Mouse (Mus musculus): ENCODE results near the gene Sct. TPM values are rescaled to one million over a fixed set of nuclear protein-coding genes. Genes with fewer than 3 reads are reported as not detected.

Sct gene
- total RNA-seq (2021), result not detected
- long read RNA-seq, experiment 1, result 0 reads
- long read RNA-seq, experiment 2, result 0 reads

DNA sequence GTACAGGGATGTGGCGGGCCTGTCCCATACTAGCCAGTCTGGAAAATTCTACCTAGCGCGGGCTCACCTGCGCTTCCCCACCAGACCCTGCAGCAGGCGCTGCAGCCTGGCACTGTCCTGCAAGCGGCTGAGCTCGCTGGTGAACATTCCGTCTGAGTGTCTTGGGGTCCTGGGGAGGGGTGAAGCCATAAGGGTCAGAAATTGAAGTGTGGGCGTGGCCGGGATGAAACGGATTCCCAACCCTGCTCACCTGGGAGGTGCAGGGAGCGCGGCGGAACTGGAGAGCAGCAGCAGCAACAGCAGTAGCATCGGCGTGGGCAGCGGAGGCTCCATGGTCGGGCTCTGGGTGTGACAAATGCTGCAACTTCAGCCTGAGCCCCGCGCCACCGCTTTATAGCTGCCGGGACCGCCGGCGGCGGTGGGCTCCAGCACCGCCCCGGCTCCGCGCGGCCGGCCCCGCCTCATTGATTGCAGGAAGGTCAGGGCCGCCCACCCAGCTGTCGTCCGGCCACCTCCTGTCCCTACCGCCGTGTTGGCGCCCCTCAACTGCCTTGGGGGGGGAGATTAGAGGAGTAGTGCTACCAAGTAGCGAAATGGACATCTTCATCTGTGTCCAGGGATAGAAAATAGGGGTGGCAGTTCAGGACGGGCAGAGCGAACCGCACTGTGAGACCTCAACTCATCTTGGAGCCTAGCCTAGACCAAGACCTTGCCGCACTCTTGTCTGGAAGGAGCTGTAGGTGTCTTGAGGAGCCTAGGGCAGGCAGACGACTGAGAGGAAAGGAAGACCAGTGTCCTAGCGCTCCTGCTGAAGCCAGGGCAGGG is at the start of gene Sct:
Gene Sct (minus strand): TSS at position 368 of the 825 bp plus-strand sequence.
- no peak for DNase-seq
- intact Hi-C loops (cut with DNase I), result no loop called here

DNA sequence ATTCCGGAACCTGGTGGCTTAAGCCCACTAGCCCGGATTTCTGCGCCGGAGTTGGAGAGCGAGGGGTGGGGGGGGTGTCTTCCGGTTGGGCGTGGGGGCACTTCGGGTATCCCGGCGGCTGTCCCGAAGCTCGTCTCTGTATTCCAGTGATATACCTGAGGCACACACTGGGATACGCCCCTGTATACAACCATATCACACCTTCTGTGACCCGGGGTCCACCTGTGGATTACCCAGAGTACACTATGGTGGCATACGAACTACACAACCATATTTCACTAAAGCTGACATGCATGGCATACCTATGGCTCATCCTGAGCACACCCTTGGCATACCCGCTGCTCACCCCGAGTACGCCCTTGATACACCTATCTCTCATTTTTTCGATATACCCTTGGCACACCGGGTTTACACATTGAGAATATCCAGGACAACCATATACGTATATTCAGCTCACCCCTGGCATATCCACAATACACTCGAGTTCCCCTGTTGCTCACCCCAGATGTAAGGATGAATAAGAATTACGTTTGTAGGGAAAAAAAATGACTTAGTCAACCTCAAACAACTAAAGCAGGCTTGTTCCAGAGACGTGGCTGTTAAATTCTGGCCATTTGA is 49.5 kb upstream of the Sct start:
- DNase-seq, result no peak
- intact Hi-C loops (cut with DNase I), result no loop called here

DNA sequence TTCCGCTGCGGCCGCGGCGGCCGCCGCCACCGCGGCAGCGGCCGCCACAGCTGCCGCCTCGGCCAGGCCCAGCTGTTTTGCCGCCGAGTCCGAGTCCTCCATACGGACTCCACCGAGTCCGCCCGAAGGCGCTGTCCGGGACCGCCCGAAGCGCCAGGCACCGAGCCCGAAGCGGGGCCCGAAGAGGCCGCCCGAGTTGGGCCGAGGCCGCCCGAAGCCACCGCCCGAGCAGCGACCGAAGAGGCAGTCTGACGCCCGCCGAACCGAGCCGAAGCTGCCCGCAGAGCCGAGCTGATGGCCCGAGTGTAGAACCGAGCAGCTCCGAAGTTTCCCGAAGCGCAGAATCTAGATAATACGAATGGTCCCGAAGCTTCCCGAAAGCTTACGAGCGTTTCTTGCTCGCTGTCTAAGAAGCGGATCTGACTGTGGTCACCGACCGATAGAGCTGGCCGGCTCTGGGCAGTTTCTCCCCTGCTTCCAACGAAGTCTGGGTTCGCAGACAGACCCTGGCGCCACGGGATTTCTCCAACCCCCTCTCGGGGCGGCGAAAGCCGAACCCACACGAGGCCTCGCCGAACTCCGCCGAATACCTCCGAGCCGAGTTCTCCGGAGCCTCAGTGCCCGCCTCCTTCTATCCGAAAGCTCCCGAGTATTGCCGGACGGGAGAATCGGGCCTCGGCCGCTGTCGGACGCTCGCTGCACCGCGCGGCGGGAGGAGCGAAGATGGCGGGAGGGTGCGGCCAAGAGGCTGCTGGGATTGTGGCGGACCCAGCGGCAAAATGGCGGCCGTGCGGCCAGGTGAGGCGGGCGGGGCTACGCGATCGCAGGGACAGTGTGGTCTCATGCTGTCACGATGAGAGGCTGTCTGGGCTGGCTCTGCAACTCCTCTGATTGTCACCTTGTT is 48.8 kb upstream of the Sct start, which contains the start of the genes Deaf1 and Tmem80:
Gene Deaf1 (minus strand): TSS at position 222 of the 904 bp plus-strand sequence.
Gene Tmem80 (plus strand): TSS at position 271 of the 904 bp plus-strand sequence.
- peak; percentile 99 for DNase-seq
- intact Hi-C loops (cut with DNase I), result no loop called here

DNA sequence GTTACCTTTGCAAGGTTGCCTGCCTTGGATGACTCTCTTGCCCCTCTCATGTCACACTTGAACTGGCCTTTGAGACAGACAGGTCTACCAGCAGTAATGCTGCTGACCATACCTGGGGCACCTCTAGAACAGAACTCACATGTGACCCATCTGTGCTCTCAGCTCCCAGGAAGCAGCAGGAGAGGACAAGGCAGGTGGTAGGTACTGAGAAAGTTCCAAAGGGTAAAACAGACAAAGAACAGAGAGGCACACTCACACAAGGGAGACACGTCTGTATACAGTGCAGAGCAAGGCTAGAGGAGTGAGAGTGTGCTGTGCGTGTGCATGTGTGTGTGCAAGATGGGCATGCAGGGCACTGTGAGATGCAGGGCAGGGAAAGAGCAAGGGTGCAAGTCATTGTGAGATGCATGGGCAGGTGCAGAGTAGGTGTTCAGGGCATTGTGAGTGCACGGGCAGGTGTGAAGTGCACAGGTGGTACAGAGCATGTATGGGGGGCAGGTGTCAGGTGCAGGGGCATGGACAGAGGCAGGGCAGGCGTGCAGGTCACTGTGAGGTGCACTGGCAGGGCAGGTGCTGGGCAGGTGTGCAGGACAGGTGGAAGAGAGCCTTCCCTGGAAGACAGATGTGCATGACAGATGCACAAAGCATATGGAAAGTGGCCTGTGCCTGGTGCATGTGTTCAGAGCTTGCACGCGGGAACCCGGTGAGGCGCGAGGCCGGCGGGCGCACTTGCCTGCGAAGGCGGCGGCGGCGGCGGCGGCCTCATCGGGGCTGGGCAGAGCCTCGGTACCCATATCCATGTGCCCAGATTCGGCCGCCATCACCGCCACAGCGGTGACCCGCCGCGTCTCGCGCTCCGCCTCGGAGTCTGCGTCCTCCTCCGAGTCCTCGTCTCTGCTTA is 47.9 kb upstream of the Sct start:
- no peak for DNase-seq
- intact Hi-C loops (cut with DNase I), result no loop called here

DNA sequence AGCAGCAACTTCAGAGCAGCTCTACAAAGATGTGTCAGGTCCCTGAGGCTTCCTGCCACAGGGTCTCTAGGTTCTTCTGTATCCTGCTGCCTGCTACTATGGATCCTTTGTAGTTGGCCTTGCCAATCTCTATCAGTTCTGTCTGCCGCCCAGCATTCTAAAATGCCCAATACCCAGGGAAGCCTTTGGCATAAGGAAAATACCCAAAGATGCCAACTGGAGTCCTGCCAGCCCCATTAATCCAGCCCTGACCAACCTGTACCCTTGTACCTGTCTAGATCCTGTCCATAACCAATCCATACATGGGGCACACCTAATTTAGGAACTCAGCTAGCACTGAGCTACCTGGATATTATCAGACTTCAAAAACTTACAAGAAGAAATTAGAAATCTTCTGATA is 45.8 kb upstream of the Sct start:
- no peak for DNase-seq
- intact Hi-C loops (cut with DNase I), result no loop called here

DNA sequence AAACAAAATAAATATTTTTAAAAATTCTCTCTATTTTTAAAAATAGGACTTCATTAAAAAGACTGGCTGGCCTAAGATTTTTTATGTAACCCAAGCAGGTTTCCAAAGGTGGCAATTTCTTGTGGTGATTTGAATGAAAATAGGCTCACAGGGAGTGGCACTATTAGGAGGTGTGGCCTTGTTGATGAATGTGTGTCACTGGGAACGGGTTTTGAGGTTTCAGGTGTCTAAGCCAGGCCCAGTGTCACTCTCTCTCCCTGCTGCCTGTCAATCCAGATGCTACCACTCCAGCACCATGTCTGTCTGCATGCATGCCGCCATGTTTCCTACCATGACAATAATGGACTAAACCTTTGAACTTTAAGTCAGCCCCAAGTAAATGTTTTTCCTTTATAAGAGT is 40.5 kb upstream of the Sct start:
- no peak for DNase-seq
- intact Hi-C loops (cut with DNase I), result no loop called here

DNA sequence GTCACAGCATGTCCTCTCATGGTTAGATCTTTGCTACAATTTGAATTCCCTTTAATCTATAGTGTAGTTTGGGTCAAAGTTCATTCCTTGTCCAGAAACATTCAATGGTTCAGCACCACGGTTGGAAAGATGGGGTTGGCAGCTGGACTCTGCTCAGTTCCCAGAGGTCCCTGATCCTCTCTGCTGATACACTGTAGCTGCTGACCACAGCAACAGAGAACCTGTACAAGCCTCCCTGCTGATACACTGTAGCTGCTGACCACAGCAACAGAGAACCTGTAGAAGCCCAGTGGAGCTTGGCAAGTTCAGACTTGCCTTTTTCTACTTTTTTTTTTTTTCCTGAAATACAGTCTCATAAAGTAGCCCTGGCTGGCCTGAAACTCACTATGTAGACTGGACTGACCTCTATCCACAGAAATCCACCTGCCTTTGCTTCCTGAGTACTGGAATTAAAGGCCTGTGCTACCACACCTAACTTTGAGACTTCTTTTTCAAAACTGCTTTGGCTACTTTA is 38.7 kb upstream of the Sct start:
- intact Hi-C loops (cut with DNase I), result no loop called here
- DNase-seq, result no peak

DNA sequence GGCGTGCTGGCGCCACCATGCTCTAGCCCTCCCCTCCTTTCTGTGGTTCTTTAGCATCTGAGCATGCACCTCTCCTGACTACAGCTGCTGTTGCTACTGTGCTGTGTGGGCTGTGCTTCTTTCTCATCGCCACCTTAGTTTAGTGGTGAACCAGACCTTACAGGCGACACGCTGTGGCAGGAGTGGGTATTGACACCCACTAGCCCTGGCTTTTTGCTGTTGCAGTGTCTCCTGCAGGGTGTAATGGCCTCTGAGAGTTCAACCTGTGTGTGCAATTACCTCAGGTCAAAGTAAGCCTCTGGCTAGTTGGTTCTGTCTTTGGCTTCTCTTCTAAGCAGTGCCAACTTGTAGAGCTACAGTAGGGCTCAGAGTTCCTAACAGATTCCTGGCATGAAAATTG is 37.0 kb upstream of the Sct start:
- peak; percentile 24 to 38 for DNase-seq
- intact Hi-C loops (cut with DNase I), result no loop called here

DNA sequence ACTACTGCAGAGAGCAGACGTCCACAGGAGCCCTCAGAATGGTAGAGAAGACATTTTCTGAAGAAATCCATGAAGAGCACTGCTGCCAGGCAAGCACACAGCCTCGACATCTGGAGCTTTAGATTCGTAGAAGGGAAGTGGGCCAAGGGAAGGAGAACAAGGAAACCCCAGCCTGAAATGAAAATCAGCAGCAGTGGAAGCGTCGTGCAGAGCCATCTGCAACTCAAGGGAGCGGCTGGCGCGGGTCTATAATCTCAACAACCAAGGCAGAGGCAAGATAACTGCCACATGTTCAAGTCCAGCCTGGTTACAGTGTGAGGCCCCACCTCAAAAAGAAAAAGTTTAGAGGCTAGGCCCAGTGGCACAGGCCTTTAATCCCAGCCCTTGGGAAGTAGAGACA is 36.1 kb upstream of the Sct start:
- intact Hi-C loops (cut with DNase I), result no loop called here
- DNase-seq, result no peak

DNA sequence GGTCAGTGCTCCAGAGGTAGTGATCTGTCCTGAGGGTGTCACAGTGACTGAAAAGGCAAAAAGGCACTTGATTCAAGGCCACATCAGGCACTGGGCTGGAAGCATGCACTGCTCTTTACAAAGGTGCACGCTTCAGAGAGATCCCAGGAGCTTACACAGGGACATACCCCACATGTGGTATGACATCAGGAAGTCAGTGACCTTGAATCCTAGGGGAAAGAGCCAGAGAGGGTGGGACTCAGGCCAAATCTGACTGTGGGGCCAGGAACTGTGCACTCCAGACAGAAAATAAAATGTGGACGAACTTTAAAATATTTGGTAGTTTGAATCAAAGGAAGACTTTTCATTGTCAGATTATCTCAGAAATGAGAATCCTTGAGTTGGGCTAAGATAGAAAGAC is 35.5 kb upstream of the Sct start:
- DNase-seq, result no peak
- intact Hi-C loops (cut with DNase I), result no loop called here

DNA sequence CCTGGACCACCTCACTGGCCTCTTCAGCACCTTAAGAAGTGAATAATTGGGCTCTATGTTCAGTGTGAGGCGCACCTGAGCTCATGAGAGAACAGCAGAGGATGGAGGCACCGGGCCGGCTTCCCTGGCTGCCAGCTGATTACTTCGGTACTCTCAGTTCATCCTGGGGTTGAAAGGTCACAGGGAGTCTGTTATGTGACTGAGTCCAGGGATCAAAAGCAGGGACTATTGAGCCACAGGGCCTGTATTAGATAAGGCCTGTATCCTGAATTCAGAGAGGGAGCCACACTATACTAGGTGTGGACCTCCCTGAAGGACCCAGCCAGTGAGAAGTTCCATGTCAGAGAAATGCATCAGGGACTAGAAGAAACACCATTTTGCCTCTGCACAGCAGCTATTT is 25.6 kb upstream of the Sct start:
- no peak for DNase-seq
- intact Hi-C loops (cut with DNase I), result no loop called here

DNA sequence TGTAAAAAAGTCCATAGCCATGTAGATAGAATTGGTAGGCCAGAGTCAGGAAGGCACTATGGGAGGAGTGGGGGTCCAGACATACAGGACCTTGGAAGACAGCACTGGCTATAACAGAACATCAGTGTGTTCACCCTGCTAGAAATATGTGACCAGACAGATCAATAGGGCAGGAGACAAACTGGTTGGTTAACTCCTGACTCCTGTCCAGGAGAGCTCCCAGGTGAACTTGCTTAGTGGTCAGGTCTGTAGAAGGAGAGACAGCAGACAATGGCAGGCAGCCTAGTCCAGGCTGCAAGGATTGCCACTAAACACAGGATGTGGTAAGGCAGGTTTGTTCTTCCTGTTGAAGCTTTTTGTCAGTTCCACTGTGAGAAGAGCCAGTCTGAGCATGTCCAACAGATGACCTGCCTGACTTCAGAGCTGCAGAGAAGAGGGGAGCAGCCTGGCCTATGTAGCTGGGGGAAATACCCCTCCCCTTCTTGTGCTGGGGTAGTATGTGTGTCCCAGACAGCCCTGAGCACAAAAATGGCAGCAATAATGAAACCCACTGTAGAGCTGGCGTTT is 23.9 kb upstream of the Sct start:
- intact Hi-C loops (cut with DNase I), result no loop called here
- DNase-seq, result no peak

DNA sequence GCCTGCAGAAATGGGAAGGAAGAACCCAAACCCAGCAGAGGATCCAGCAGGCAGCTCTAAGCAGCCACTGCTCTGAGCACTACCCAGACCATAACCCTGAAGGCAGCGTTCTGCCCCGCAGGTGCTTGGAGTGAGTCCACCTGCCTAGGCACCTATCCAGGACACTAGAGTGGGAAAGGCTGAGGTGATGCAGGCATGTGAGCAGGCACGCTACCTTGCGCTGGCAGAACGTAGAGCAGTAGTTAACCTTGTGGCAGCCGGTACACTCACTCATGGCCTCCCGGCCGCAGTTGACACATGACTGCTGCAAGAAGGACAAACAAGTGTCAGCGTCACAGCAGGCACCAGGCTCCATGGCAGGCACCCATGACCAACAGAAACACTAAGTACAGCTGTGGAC is 22.5 kb upstream of the Sct start:
- intact Hi-C loops (cut with DNase I), result no loop called here
- DNase-seq, result no peak

DNA sequence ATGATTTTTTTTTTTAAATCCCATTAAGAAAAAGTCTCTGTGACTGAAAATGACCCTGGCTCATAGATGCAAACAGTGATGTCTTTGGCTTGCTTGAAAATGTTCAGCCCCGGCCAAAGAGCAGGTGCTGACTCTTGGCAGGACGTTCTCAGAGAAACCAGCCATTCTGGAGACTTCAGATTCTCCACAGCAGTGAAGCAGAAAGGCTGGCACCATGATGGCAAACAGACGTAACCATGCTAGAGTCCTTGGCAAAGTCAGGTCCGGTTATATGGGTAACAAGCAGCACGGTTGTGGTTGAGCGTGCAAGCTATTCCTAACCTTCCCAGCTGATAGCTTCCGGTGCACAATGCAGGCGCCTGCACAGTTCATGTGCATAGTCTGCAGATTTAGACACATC is 20.2 kb upstream of the Sct start:
- intact Hi-C loops (cut with DNase I), result no loop called here
- DNase-seq, result no peak

DNA sequence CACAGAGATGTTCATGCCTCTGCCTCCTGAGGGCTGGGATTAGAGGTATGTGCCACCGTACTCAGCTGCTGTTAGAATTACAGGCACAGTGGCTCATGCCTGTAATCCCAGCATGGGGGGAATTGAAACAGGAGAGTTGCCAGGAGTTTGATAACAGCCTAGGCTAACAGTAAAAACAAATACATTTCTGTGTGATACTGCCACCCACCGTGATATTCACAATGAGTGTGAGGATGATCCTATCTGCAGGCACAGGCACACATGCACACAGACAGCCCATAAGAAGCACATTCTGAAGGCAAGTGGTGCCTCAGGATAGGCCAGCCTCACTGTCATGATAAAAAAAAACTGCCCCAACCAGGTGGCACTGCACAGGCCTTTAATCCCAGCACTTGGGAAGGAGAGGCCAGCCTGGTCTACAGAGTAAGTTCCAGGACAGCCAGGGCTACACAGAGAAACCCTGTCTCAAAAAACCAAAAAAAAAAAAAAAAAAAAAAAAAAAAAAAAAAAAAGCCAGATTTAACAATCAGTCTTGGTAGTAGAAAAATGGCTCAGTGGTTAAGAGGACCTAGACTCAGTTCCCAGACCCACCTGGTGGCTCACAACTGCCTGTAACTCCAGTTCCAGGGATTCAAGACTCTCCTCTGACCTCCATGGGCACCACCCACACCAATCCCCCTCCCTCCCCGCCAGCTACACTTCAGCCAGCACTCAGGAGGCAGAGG is 19.2 kb upstream of the Sct start:
- no peak for DNase-seq
- intact Hi-C loops (cut with DNase I), result no loop called here

DNA sequence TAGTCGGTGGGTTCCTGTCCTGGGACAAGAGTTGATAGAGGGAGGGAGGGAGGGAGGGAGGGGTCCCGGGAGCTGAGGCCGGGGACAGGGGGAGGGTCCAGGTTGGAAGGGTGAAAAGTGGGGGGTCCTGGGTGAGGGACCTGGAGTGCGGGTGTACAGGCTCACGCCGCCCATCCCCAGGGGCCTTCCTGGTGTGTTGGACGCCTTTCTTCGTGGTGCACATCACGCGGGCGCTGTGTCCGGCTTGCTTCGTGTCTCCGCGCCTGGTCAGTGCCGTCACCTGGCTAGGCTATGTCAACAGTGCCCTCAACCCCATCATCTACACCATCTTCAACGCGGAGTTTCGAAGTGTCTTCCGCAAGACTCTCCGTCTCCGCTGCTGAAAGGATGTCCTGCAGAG is 15.5 kb upstream of the Sct start:
- DNase-seq, result no peak

DNA sequence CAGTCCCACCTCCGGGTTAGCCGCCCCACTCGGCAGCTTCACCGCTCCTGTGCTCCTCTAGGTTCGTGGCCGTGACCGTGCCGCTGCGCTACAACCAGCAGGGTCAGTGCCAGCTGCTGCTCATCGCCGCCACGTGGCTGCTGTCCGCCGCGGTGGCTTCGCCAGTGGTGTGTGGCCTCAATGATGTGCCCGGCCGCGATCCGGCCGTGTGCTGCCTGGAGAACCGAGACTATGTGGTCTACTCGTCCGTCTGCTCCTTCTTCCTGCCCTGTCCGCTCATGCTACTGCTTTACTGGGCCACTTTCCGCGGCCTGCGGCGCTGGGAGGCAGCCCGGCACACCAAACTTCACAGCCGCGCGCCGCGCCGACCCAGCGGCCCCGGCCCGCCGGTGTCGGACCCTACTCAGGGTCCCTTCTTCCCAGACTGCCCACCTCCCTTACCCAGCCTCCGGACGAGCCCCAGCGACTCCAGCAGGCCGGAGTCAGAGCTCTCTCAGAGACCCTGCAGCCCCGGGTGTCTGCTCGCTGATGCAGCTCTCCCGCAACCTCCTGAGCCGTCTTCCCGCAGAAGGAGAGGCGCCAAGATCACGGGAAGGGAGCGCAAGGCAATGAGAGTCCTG is 15.0 kb upstream of the Sct start:
- intact Hi-C loops (cut with DNase I), result no loop called here
- peak; percentile 13 to 47 for DNase-seq

More for the DNA sequence above, 15.5 kb upstream of the Sct start:
- intact Hi-C loops (cut with DNase I), result no loop called here

Data from heart, postnatal 14 days (tissue).